Mouse (Mus musculus): ENCODE data around the gene Gin1.

DNA sequence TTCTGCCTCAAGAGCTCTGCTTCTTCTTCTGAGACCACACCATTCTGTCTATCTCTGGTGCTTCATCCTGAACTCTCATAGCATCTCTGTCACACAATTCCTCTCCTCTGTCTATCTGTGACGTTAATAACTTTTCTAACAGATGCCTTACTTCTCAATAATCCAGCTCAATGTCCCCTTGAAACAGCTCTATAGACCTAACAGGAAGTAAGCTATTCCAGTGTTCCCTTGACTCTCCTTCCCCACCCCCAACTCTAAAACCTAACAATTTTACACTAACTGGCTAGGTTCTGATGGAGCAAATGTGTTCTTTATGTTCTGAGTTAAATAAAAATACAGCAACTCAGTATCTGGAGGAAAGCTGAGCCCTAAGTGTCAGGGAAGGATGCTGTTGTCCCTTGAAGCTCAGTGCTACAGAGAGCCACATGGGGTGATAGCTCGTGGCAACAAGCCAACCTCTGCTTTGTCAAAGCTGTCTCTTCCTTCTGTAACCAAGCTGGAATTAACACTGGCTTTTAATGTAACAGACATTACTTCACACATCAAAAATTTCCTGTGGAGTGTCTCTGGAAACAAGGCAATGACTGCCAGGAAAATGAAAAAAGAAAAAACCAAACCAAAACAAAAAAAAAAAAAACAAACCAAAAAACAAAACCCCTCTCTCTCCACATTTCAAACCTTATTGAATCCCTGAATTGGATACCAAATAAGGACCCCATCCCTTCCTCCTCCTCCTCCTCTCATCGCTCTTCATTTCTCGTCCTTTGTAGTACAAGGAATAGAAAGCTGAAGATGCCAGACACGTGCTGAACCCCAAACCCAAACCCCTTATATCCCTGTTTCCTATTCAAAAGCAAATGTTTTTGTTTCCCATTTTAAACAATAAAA, 63.7 kb downstream of the Gin1 start:
- TF ChIP-seq POLR2A (IDR thresholded peaks at IDR 0.05; ENCODE audit: insufficient read length, low read depth) (no peak), MAX (IDR thresholded peaks at IDR 0.05; ENCODE audit: low read depth) (no peak), CEBPB (IDR thresholded peaks at IDR 0.05; ENCODE audit: insufficient read depth, poor library complexity, severe bottlenecking) (no peak), E2F4 (IDR thresholded peaks at IDR 0.05; ENCODE audit: insufficient read depth) (no peak), USF1 (IDR thresholded peaks at IDR 0.05; ENCODE audit: low read depth) (no peak)

All from myocyte (in vitro differentiated cells).